Mouse (Mus musculus) MEL (cell line): ENCODE measurements around the gene Akap1. TPM values are rescaled to one million over a fixed set of nuclear protein-coding genes. Genes with fewer than 3 reads are reported as not detected.

Experiments used
- DNase-seq: peaks from one replicate; pipeline ENCODE4 v3.0.0; 2011; ENCODE audit warnings: low read depth, low spot score
- H3K27ac ChIP-seq: 2 replicates; pipeline ENCODE4 v1.5.1; 2012; ENCODE audit warnings: low read depth, mild to moderate bottlenecking, control low read depth, low read length, moderate library complexity; ENCODE audit not compliant: control insufficient read depth
- H3K27me3 ChIP-seq, 2 experiments: fragments of 150-350 bp in 1 of 2; sonication (generic) in 1 of 2; 2 replicates each; pipeline ENCODE4 v1.6.1; 2012; ENCODE audit warnings: low read length in 2 of 2, mild to moderate bottlenecking in 2 of 2, improper control_type of control experiment in 1 of 2, moderate library complexity in 1 of 2; ENCODE audit not compliant: insufficient read depth in 2 of 2, control insufficient read depth in 1 of 2
- H3K36me3 ChIP-seq, 2 experiments: 2 replicates each; pipeline ENCODE4 v1.6.1; 2012 to 2014; ENCODE audit warnings: low read length in 2 of 2, improper control_type of control experiment in 1 of 2, inconsistent platforms in 1 of 2, mild to moderate bottlenecking in 1 of 2; ENCODE audit not compliant: insufficient read depth in 2 of 2, control insufficient read depth in 1 of 2
- H3K4me1 ChIP-seq, 2 experiments: fragments of 150-350 bp in 1 of 2; sonication (generic) in 1 of 2; 2 replicates each; pipeline ENCODE4 v1.6.1; 2012; ENCODE audit warnings: low read length in 2 of 2, improper control_type of control experiment in 1 of 2, mild to moderate bottlenecking in 1 of 2; ENCODE audit not compliant: insufficient read depth in 2 of 2, control insufficient read depth in 1 of 2
- H3K4me3 ChIP-seq, 2 experiments: fragments of 150-350 bp in 1 of 2; sonication (generic) in 1 of 2; 2 replicates each; pipeline ENCODE4 v1.5.1; 2012; ENCODE audit warnings: low read depth in 2 of 2, low read length in 2 of 2, mild to moderate bottlenecking in 2 of 2, moderate library complexity in 2 of 2, control low read depth in 1 of 2, improper control_type of control experiment in 1 of 2; ENCODE audit not compliant: control insufficient read depth in 1 of 2, insufficient read depth in 1 of 2
- H3K79me2 ChIP-seq: 2 replicates; pipeline ENCODE4 v1.6.1; 2012; ENCODE audit warnings: mild to moderate bottlenecking, low read length, moderate library complexity; ENCODE audit not compliant: control insufficient read depth, poor library complexity, insufficient read depth
- H3K9ac ChIP-seq: 2 replicates; pipeline ENCODE4 v1.6.1; 2012; ENCODE audit warnings: low read depth, mild to moderate bottlenecking, control low read depth, low read length, moderate library complexity; ENCODE audit not compliant: control insufficient read depth, poor library complexity, severe bottlenecking
- H3K9me3 ChIP-seq: fragments of 150-350 bp; sonication (generic); replicated peaks from 2 replicates; pipeline ENCODE4 v1.6.1; 2012; ENCODE audit warnings: mild to moderate bottlenecking, low read length, improper control_type of control experiment, moderate library complexity; ENCODE audit not compliant: insufficient read depth
- BHLHE40 ChIP-seq: IDR thresholded peaks from 2 replicates; pipeline ENCODE4 v1.6.1; 2012; ENCODE audit warnings: low read depth, mild to moderate bottlenecking, inconsistent platforms, low read length, improper control_type of control experiment, borderline replicate concordance
- CHD2 ChIP-seq: IDR thresholded peaks from 2 replicates; pipeline ENCODE4 v1.6.1; 2011; ENCODE audit warnings: low read length, improper control_type of control experiment
- CTCF ChIP-seq, 3 experiments: IDR thresholded peaks in 2 of 3; conservative IDR thresholded peaks in 1 of 3; 2 replicates each; pipeline ENCODE4 v1.5.1; 2011 to 2012; ENCODE audit warnings: low read length in 3 of 3, low read depth in 2 of 3, mild to moderate bottlenecking in 2 of 3, improper control_type of control experiment in 1 of 3, inconsistent platforms in 1 of 3, mixed read lengths in 1 of 3, moderate library complexity in 1 of 3; ENCODE audit not compliant: control insufficient read depth in 1 of 3, insufficient read depth in 1 of 3, poor library complexity in 1 of 3, severe bottlenecking in 1 of 3
- EP300 ChIP-seq, 2 experiments: IDR thresholded peaks; 2 replicates each; pipeline ENCODE4 v1.6.1; 2011; ENCODE audit warnings: improper control_type of control experiment in 2 of 2, low read length in 2 of 2, low read depth in 1 of 2, mild to moderate bottlenecking in 1 of 2
- ETS1 ChIP-seq: IDR thresholded peaks from 2 replicates; pipeline ENCODE4 v1.6.1; 2012; ENCODE audit warnings: low read depth, mild to moderate bottlenecking, inconsistent platforms, low read length, improper control_type of control experiment, moderate library complexity
- GABPA ChIP-seq: IDR thresholded peaks from 2 replicates; pipeline ENCODE4 v1.6.1; 2012; ENCODE audit warnings: low read depth, mild to moderate bottlenecking, inconsistent platforms, low read length, improper control_type of control experiment, moderate library complexity
- GATA1 ChIP-seq: IDR thresholded peaks from 2 replicates; pipeline ENCODE4 v1.6.1; 2011; ENCODE audit warnings: low read depth, low read length, improper control_type of control experiment
- JUND ChIP-seq: IDR thresholded peaks from 2 replicates; pipeline ENCODE4 v1.6.1; 2011; ENCODE audit warnings: low read depth, mild to moderate bottlenecking, improper control_type of control experiment, low read length
- KAT2A ChIP-seq: conservative IDR thresholded peaks from 2 replicates; pipeline ENCODE4 v1.6.1; 2012; ENCODE audit warnings: low read depth, low read length, improper control_type of control experiment, inconsistent platforms
- MAFK ChIP-seq: IDR thresholded peaks from 2 replicates; pipeline ENCODE4 v1.6.1; 2011; ENCODE audit warnings: low read depth, mild to moderate bottlenecking, low read length, improper control_type of control experiment, borderline replicate concordance
- MAX ChIP-seq: IDR thresholded peaks from 2 replicates; pipeline ENCODE4 v1.6.1; 2011; ENCODE audit warnings: low read length, improper control_type of control experiment
- MAZ ChIP-seq: IDR thresholded peaks from 2 replicates; pipeline ENCODE4 v1.6.1; 2012; ENCODE audit warnings: low read depth, mild to moderate bottlenecking, inconsistent platforms, low read length, improper control_type of control experiment
- MEF2A ChIP-seq: IDR thresholded peaks from 2 replicates; pipeline ENCODE4 v1.6.1; 2014; ENCODE audit warnings: low read depth, mild to moderate bottlenecking, inconsistent platforms, low read length, improper control_type of control experiment; ENCODE audit not compliant: poor library complexity, insufficient replicate concordance, severe bottlenecking; ENCODE audit errors: extremely low read depth
- MYB ChIP-seq: IDR thresholded peaks from 2 replicates; pipeline ENCODE4 v1.6.1; 2011; ENCODE audit warnings: mild to moderate bottlenecking, low read depth, low read length, improper control_type of control experiment
- NRF1 ChIP-seq: IDR thresholded peaks from 2 replicates; pipeline ENCODE4 v1.6.1; 2014; ENCODE audit warnings: low read depth, mild to moderate bottlenecking, inconsistent platforms, low read length, improper control_type of control experiment, moderate library complexity; ENCODE audit not compliant: poor library complexity, insufficient read depth, severe bottlenecking
- POLR2A ChIP-seq, 2 experiments: IDR thresholded peaks; 2 replicates each; pipeline ENCODE4 v1.6.1; 2011 to 2012; ENCODE audit warnings: low read length in 2 of 2, mild to moderate bottlenecking in 2 of 2, control low read depth in 1 of 2, improper control_type of control experiment in 1 of 2, low read depth in 1 of 2, moderate library complexity in 1 of 2; ENCODE audit not compliant: control insufficient read depth in 1 of 2, insufficient read depth in 1 of 2, poor library complexity in 1 of 2
- POLR2AphosphoS2 ChIP-seq: IDR thresholded peaks from 2 replicates; pipeline ENCODE4 v1.6.1; 2011; ENCODE audit warnings: low read length, improper control_type of control experiment
- POLR2AphosphoS5 ChIP-seq: IDR thresholded peaks from 2 replicates; pipeline ENCODE4 v1.6.1; 2012; ENCODE audit warnings: low read depth, borderline replicate concordance, mild to moderate bottlenecking, inconsistent platforms, low read length, moderate library complexity, mixed read lengths
- RCOR1 ChIP-seq: IDR thresholded peaks from 2 replicates; pipeline ENCODE4 v1.6.1; 2012; ENCODE audit warnings: low read depth, mild to moderate bottlenecking, inconsistent platforms, low read length, improper control_type of control experiment
- SIN3A ChIP-seq: IDR thresholded peaks from 2 replicates; pipeline ENCODE4 v1.6.1; 2012; ENCODE audit warnings: low read length, improper control_type of control experiment, inconsistent platforms
- SMC3 ChIP-seq: IDR thresholded peaks from 2 replicates; pipeline ENCODE4 v1.6.1; 2011; ENCODE audit warnings: low read depth, low read length, improper control_type of control experiment
- TAL1 ChIP-seq: IDR thresholded peaks from 2 replicates; pipeline ENCODE4 v1.6.1; 2012; ENCODE audit warnings: mild to moderate bottlenecking, inconsistent platforms, low read length, moderate library complexity, mixed read lengths
- TBP ChIP-seq: IDR thresholded peaks from 2 replicates; pipeline ENCODE4 v1.8.0; 2011; ENCODE audit warnings: low read depth, low read length, improper control_type of control experiment
- TCF12 ChIP-seq: IDR thresholded peaks from 2 replicates; pipeline ENCODE4 v1.6.1; 2014; ENCODE audit warnings: low read depth, mild to moderate bottlenecking, inconsistent platforms, low read length, improper control_type of control experiment, moderate library complexity
- UBTF ChIP-seq: IDR thresholded peaks from 2 replicates; pipeline ENCODE4 v1.6.1; 2012; ENCODE audit warnings: low read depth, mild to moderate bottlenecking, inconsistent platforms, low read length, improper control_type of control experiment, moderate library complexity, borderline replicate concordance; ENCODE audit not compliant: insufficient read depth
- USF1 ChIP-seq: IDR thresholded peaks from 2 replicates; pipeline ENCODE4 v1.6.1; 2014; ENCODE audit warnings: low read depth, mild to moderate bottlenecking, inconsistent platforms, low read length, improper control_type of control experiment, moderate library complexity
- USF2 ChIP-seq, 2 experiments: IDR thresholded peaks; 2 replicates each; pipeline ENCODE4 v1.6.1; 2011 to 2012; ENCODE audit warnings: improper control_type of control experiment in 2 of 2, low read length in 2 of 2, borderline replicate concordance in 1 of 2, inconsistent platforms in 1 of 2, low read depth in 1 of 2, mild to moderate bottlenecking in 1 of 2; ENCODE audit not compliant: insufficient read depth in 1 of 2
- ZC3H11A ChIP-seq: IDR thresholded peaks from 2 replicates; pipeline ENCODE4 v1.6.1; 2012; ENCODE audit warnings: low read depth, mild to moderate bottlenecking, inconsistent platforms, low read length, improper control_type of control experiment
- ZMIZ1 ChIP-seq: IDR thresholded peaks from 2 replicates; pipeline ENCODE4 v1.6.1; 2012; ENCODE audit warnings: low read depth, mild to moderate bottlenecking, inconsistent platforms, low read length, improper control_type of control experiment, moderate library complexity
- ZNF384 ChIP-seq: IDR thresholded peaks from 2 replicates; pipeline ENCODE4 v1.6.1; 2012; ENCODE audit warnings: low read depth, mild to moderate bottlenecking, inconsistent platforms, low read length, improper control_type of control experiment
- polyA plus RNA-seq, 2 experiments: library from polyadenylated mRNA; stranded (reverse) in 1 of 2; unstranded in 1 of 2; fragments of >175 nt in 1 of 2; fragments of >200 nt in 1 of 2; gene quantifications; 2 replicates each; pipeline versions ENCODE4 v1.2.1 to v1.2.4; 2012; ENCODE audit warnings: low replicate concordance in 2 of 2, low read depth in 1 of 2; ENCODE audit not compliant: insufficient read length in 2 of 2, insufficient read depth in 1 of 2, missing spikeins in 1 of 2
- total RNA-seq: library from RNA; depleted of rRNA; stranded (reverse); fragments of 300-350 nt; gene quantifications from 2 replicates; pipeline ENCODE4 v1.2.3, GENCODE M21; 2012

Gene Akap1
- total and polyA plus RNA-seq, 3 experiments: 39.0 to 70.5 (median 59.6) TPM

DNA sequence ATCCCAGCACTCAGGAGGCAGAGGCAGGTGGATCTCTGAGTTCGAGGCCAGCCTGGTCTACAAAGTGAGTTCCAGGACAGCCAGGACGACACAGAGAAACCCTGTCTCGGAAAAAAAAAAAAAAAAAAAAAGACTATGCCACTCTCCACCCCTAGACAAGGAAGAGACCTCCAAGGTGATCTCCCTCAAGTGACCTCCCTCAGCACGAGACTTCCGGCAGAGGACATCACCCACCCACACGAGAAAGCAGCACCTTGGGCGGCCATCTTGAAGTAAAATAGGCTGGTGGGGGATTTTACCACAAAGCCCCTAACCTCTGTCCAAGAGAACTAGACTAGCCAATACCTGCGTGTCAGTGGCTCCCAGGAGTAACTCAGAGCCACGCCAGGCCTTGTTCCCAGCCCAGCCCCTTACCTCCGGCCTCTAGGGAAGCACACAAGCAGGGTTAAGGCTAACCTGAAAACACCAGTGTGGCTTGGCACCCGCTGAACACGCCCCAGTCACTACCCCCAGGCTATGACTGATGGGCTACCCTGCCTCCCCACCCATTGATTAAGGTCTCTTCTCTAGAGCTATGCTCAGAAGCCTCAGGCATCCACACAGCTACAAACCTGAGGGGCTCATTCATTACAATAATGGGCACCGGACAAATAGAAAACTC is 21.9 kb downstream of the Akap1 start:
- peaks cover 9 to 18% of the 10 kb centered on the region in 2 experiments for H3K36me3 ChIP-seq
- peaks cover 4 to 10% of the 10 kb centered on the region in 2 experiments; a peak in 3 of 4 replicates for H3K4me1 ChIP-seq
- H3K4me3 ChIP-seq: no peak overlapping the region
- no peak for TF ChIP-seq MAX
- TF ChIP-seq GABPA: no peak
- no peak for TF ChIP-seq MAZ
- no peak for TF ChIP-seq SMC3
- no peak for TF ChIP-seq TAL1
- no peak for TF ChIP-seq MEF2A
- DNase-seq: no peak
- no peaks in the 10 kb centered on the region for H3K9me3 ChIP-seq
- H3K9ac ChIP-seq: no peak overlapping the region
- H3K27me3 ChIP-seq: no peaks in the 10 kb centered on the region
- H3K27ac ChIP-seq: no peak overlapping the region
- peaks cover 2% of the 10 kb centered on the region for H3K79me2 ChIP-seq

DNA sequence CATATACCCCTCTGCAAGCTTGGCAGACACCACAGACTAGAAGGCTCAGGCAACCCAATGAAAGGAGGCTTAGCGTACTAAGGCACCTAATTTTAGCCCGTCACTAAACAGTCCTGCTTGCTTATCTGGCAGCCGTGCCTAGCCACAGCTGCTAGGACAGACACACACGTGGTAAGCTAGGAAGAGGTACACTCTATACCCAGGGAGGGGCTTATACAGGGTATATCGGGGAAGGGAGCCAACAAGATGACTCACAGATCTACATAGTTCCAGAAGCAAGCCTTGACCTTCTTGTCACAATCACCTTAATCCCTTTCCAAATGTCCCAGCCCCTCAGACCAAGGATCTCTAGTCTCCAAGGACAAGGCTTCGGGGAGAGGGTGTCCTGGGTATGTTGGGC is 23.0 kb downstream of the Akap1 start:
- Histone ChIP-seq H3K27me3 (no peaks in the 10 kb centered on the region), H3K36me3 (peaks cover 9 to 22% of the 10 kb centered on the region in 2 experiments), H3K9ac (no peak overlapping the region), H3K9me3 (no peaks in the 10 kb centered on the region), H3K4me1 (peaks cover 4 to 10% of the 10 kb centered on the region in 2 experiments; a peak in 3 of 4 replicates), H3K79me2 (no peaks in the 10 kb centered on the region; the same call in 1 of the 2 replicates), H3K27ac (no peak overlapping the region), H3K4me3 (no peak overlapping the region)
- DNase-seq: peak; percentile 78
- TF ChIP-seq SMC3 (no peak), EP300 (IDR thresholded peaks at IDR 0.05; ENCODE audit: low read depth in 1 of 2, low read length in 2 of 2) (peak; percentile 23 to 39; a peak in 3 of 4 replicates), ZMIZ1 (no peak), NRF1 (no peak), TAL1 (0 out of 2 replicates have a peak, but pooled peaks have one; percentile 10), POLR2AphosphoS5 (no peak), SIN3A (peak; percentile 92), BHLHE40 (peak; percentile 55; the same call in 1 of the 2 replicates), RCOR1 (no peak), MAFK (no peak), GATA1 (peak; percentile 77), POLR2A (IDR thresholded peaks at IDR 0.05; ENCODE audit: control insufficient read depth in 1 of 2, insufficient read depth in 1 of 2, low read depth in 1 of 2, low read length in 2 of 2, poor library complexity in 1 of 2) (no peak), CTCF (IDR thresholded peaks at IDR 0.05 in 2 of 3, conservative IDR thresholded peaks at IDR 0.05 in 1 of 3; ENCODE audit: control insufficient read depth in 1 of 3, insufficient read depth in 1 of 3, low read depth in 2 of 3, low read length in 3 of 3, poor library complexity in 1 of 3, severe bottlenecking in 1 of 3) (no peak), UBTF (no peak), POLR2AphosphoS2 (no peak), CHD2 (no peak), GABPA (no peak), KAT2A (no peak), ZC3H11A (no peak), TBP (no peak), TCF12 (peak; percentile 28; the same call in 1 of the 2 replicates), ETS1 (peak; percentile 90), ZNF384 (no peak), MYB (no peak), USF2 (IDR thresholded peaks at IDR 0.05; ENCODE audit: borderline replicate concordance in 1 of 2, insufficient read depth in 1 of 2, low read depth in 1 of 2, low read length in 2 of 2) (no peak), USF1 (peak; percentile 75; the same call in 1 of the 2 replicates), JUND (0 out of 2 replicates have a peak, but pooled peaks have one; percentile 44), MEF2A (no peak)
